Mouse (Mus musculus) limb, embryonic 11.5 days (tissue): ENCODE measurements around the gene Ppfibp2. TPM values are rescaled to one million over a fixed set of nuclear protein-coding genes. Genes with fewer than 3 reads are reported as not detected.

Experiments
- ATAC-seq: fragments of 200-750 bp; cut with Nextera tagmentation; 2 replicates; pipeline ENCODE4 v1.8.0; 2017; ENCODE audit warnings: low read depth; ENCODE audit not compliant: insufficient number of reproducible peaks, low FRiP score, low TSS enrichment
- DNase-seq: peaks from one replicate; pipeline ENCODE4 v3.0.0-alpha.2; 2015; ENCODE audit warnings: low spot score
- H3K27ac ChIP-seq: fragments of 300-500 bp; sonication (generic); replicated peaks from 2 replicates; pipeline ENCODE4 v1.5.1; 2014; ENCODE audit warnings: low read depth, mild to moderate bottlenecking, low read length
- H3K27me3 ChIP-seq: fragments of 300-500 bp; sonication (generic); 2 replicates; pipeline ENCODE4 v1.6.1; 2014; ENCODE audit warnings: mild to moderate bottlenecking, low read length, mixed read lengths; ENCODE audit not compliant: control insufficient read depth, insufficient read depth
- H3K36me3 ChIP-seq: fragments of 300-500 bp; sonication (generic); 2 replicates; pipeline ENCODE4 v1.6.1; 2014; ENCODE audit warnings: mild to moderate bottlenecking, low read length, moderate library complexity, mixed read lengths; ENCODE audit not compliant: control insufficient read depth, insufficient read depth
- H3K4me1 ChIP-seq: fragments of 300-500 bp; sonication (generic); 2 replicates; pipeline ENCODE4 v1.6.1; 2014; ENCODE audit warnings: low read length, mixed read lengths; ENCODE audit not compliant: control insufficient read depth, insufficient read depth
- H3K4me2 ChIP-seq: fragments of 300-500 bp; sonication (generic); 2 replicates; pipeline ENCODE4 v1.6.1; 2014; ENCODE audit warnings: low read depth, mild to moderate bottlenecking, moderate library complexity; ENCODE audit not compliant: severe bottlenecking
- H3K4me3 ChIP-seq: fragments of 300-500 bp; sonication (generic); 2 replicates; pipeline ENCODE4 v1.5.1; 2014; ENCODE audit warnings: low read depth, low read length
- H3K9ac ChIP-seq: fragments of 300-500 bp; sonication (generic); 2 replicates; pipeline ENCODE4 v1.6.1; 2014; ENCODE audit warnings: mild to moderate bottlenecking, low read length
- H3K9me3 ChIP-seq: fragments of 300-500 bp; sonication (generic); 2 replicates; pipeline ENCODE4 v1.6.1; 2016; ENCODE audit warnings: low read length; ENCODE audit not compliant: control insufficient read depth
- WGBS: fragments of 180-500 bp; shearing (Covaris S2); extraction: QIAGEN DNeasy Blood & Tissue Kit; methylation state at CpG from one replicate; pipeline ENCODE4 v1.1.7; 2014; 5-methylcytosine and 5-hydroxymethylcytosine counted together
- polyA plus RNA-seq: library from polyadenylated mRNA; unstranded; fragments of >200 nt; fragmentation: Nextera tagmentation; extraction: Ambion mirVana; gene quantifications from 2 replicates; pipeline ENCODE4 v1.2.1, GENCODE M21; 2014

Gene Ppfibp2
- polyA plus RNA-seq, 1 experiment from 2014 or later: 18.3 TPM

- H3K27me3 ChIP-seq: no peaks in the 10 kb centered on the region
- ATAC-seq (no peak), DNase-seq (no peak)
- no peaks in the 10 kb centered on the region for H3K4me1 ChIP-seq
- no peaks in the 10 kb centered on the region for H3K9me3 ChIP-seq
- H3K27ac ChIP-seq: no peak overlapping the region
- H3K4me3 ChIP-seq: no peak overlapping the region
- no peaks in the 10 kb centered on the region for H3K36me3 ChIP-seq
- H3K4me2 ChIP-seq: no peak overlapping the region
- 93% methylated on average over 7 of the region's 7 CpGs for WGBS
- no peak overlapping the region for H3K9ac ChIP-seq
Measured at GRCm38 (mm10) chr7:107637398-107637797, 42.4 kb downstream of the Ppfibp2 start.

GRCm38 (mm10) chr7:107638026-107638425 is 43.0 kb downstream of the Ppfibp2 start:
- Histone ChIP-seq H3K4me1 (no peaks in the 10 kb centered on the region), H3K36me3 (no peaks in the 10 kb centered on the region), H3K4me2 (no peak overlapping the region), H3K4me3 (no peak overlapping the region), H3K9me3 (no peaks in the 10 kb centered on the region), H3K9ac (no peak overlapping the region), H3K27me3 (no peaks in the 10 kb centered on the region), H3K27ac (no peak overlapping the region)
- ATAC-seq: no peak
- 82% methylated on average over 5 of the region's 5 CpGs for WGBS
- DNase-seq: no peak

- no peak overlapping the region for H3K27ac ChIP-seq
- no peak for DNase-seq
Measured at GRCm38 (mm10) chr7:107642586-107643275, 47.7 kb downstream of the Ppfibp2 start.

GRCm38 (mm10) chr7:107644987-107645386 is 50.0 kb downstream of the Ppfibp2 start:
- H3K4me1 ChIP-seq: no peaks in the 10 kb centered on the region
- H3K27ac ChIP-seq: no peak overlapping the region
- ATAC-seq: no peak
- no peaks in the 10 kb centered on the region for H3K36me3 ChIP-seq
- 98% methylated on average over 2 of the region's 2 CpGs for WGBS
- DNase-seq: no peak
- H3K4me3 ChIP-seq: no peak overlapping the region
- no peaks in the 10 kb centered on the region for H3K27me3 ChIP-seq
- H3K9ac ChIP-seq: no peak overlapping the region
- H3K4me2 ChIP-seq: no peak overlapping the region
- peaks cover 2% of the 10 kb centered on the region; the same call in 1 of the 2 replicates for H3K9me3 ChIP-seq

More at GRCm38 (mm10) chr7:107642586-107643275, 47.7 kb downstream of the Ppfibp2 start:
- 83% methylated on average over 7 of the region's 7 CpGs for WGBS
- no peak overlapping the region for H3K4me3 ChIP-seq
- no peak overlapping the region for H3K9ac ChIP-seq
- H3K9me3 ChIP-seq: peaks cover 2% of the 10 kb centered on the region; the same call in 1 of the 2 replicates
- ATAC-seq: no peak
- no peaks in the 10 kb centered on the region for H3K36me3 ChIP-seq
- H3K4me2 ChIP-seq: no peak overlapping the region
- H3K4me1 ChIP-seq: no peaks in the 10 kb centered on the region
- no peaks in the 10 kb centered on the region for H3K27me3 ChIP-seq

GRCm38 (mm10) chr7:107648937-107649688 is 54.1 kb downstream of the Ppfibp2 start:
- no peak overlapping the region for H3K27ac ChIP-seq
- H3K9ac ChIP-seq: no peak overlapping the region

GRCm38 (mm10) chr7:107649990-107650389 is 55.0 kb downstream of the Ppfibp2 start:
- Histone ChIP-seq H3K9ac (no peak overlapping the region), H3K4me3 (no peak overlapping the region), H3K9me3 (peaks cover under 1% of the 10 kb centered on the region; the same call in 1 of the 2 replicates), H3K27me3 (no peaks in the 10 kb centered on the region), H3K4me1 (no peaks in the 10 kb centered on the region), H3K27ac (no peak overlapping the region), H3K36me3 (no peaks in the 10 kb centered on the region), H3K4me2 (no peak overlapping the region)
- WGBS: 85% methylated on average over 7 of the region's 7 CpGs
- ATAC-seq (no peak), DNase-seq (no peak)

More at GRCm38 (mm10) chr7:107648937-107649688, 54.1 kb downstream of the Ppfibp2 start:
- peaks cover 2% of the 10 kb centered on the region; the same call in 1 of the 2 replicates for H3K9me3 ChIP-seq
- DNase-seq (no peak), ATAC-seq (no peak)
- no peaks in the 10 kb centered on the region for H3K27me3 ChIP-seq
- WGBS: 88% methylated on average over 12 of the region's 12 CpGs
- no peaks in the 10 kb centered on the region for H3K4me1 ChIP-seq
- H3K36me3 ChIP-seq: no peaks in the 10 kb centered on the region
- H3K4me2 ChIP-seq: no peak overlapping the region
- no peak overlapping the region for H3K4me3 ChIP-seq

GRCm38 (mm10) chr7:107651821-107652220 is 56.8 kb downstream of the Ppfibp2 start:
- no peak for DNase-seq
- no peaks in the 10 kb centered on the region for H3K27me3 ChIP-seq
- H3K27ac ChIP-seq: no peak overlapping the region

GRCm38 (mm10) chr7:107656451-107656850 is 61.4 kb downstream of the Ppfibp2 start:
- Histone ChIP-seq H3K9ac (no peak overlapping the region), H3K36me3 (no peaks in the 10 kb centered on the region), H3K4me3 (no peak overlapping the region), H3K9me3 (no peaks in the 10 kb centered on the region), H3K4me2 (no peak overlapping the region), H3K27me3 (no peaks in the 10 kb centered on the region), H3K4me1 (peaks cover under 1% of the 10 kb centered on the region; the same call in 1 of the 2 replicates), H3K27ac (no peak overlapping the region)
- DNase-seq: no peak
- 80% methylated on average over 6 of the region's 6 CpGs for whole genome bisulfite sequencing
- ATAC-seq: no peak

More at GRCm38 (mm10) chr7:107651821-107652220, 56.8 kb downstream of the Ppfibp2 start:
- ATAC-seq: 0 out of 2 replicates have a peak, but pooled peaks have one; percentile 60
- H3K36me3 ChIP-seq: no peaks in the 10 kb centered on the region
- WGBS: 40% methylated on average over 1 of the region's 1 CpGs
- H3K4me2 ChIP-seq: no peak overlapping the region
- H3K4me1 ChIP-seq: no peaks in the 10 kb centered on the region
- no peak overlapping the region for H3K9ac ChIP-seq
- no peaks in the 10 kb centered on the region for H3K9me3 ChIP-seq
- no peak overlapping the region for H3K4me3 ChIP-seq
